Mouse (Mus musculus): Measurements from ENCODE around the gene Adamtsl2. TPM values are rescaled to one million over a fixed set of nuclear protein-coding genes. Genes with fewer than 3 reads are reported as not detected.

The Adamtsl2 gene
- total RNA-seq, 2 experiments from 2014 or later = 16.2 to 21.4 TPM

DNA sequence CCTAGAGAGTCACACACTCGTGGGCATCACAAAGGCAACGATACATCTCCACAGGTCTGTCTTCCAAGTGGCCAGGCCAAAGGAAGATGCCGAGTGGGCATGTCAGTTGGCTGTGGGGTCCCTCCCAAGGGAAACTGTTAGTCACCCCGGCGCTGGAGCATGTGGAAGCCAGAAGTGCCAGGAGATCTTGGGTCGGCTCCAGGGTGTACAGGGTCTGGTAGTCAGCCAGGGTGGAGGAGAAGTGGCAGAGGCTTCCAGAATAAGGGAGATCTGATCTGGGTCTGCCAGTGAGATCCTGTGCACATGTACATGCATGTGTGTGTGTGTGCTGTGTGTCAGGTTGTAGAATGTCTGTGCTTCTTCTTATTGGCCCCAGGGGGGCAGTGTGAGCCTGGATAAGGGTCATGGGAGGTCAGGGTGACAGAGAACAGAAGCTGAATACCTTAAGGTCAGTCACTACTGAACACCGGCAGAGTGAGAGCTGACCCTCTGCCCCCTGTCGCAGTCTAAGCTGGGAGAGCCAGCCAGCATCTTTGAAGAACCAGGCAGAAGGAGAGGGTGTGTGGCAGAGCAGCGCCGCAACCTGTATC, 1.4 kb upstream of the Adamtsl2 start:
- TF ChIP-seq CTCF (IDR thresholded peaks at IDR 0.05) = peak; percentile 29
- H3K4me3 ChIP-seq = no peak overlapping the region
- no peak for DNase-seq (ENCODE audit: extremely low spot score in 1 of 2, low spot score in 2 of 2)
- H3K27ac ChIP-seq = no peak overlapping the region
- intact Hi-C loops (cut with DNase I) = no loop called here

DNA sequence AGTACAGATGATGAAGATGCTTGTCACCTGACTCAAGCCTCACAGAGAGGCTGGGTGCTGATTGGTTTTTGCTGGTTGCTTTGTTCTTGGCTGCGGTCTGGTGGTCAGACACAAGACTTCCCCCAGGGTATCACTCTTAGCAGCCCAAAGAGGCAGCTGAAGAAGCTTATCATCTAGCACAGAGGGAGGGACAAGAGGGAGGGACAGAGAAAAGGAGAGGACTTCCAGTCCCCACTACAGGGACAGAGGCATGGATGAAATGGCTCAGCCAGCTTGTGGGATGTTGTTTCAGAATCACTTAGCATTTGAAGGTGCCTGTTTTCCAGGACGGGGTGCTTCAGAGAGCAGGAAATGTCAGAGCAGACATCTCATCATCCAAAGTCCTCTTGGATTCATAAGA, 867 bp upstream of the Adamtsl2 start:
- no peak for DNase-seq (ENCODE audit: extremely low spot score in 1 of 2, low spot score in 2 of 2)
- Histone ChIP-seq H3K4me3 (no peak overlapping the region), H3K27ac (no peak overlapping the region)
- intact Hi-C loops (cut with DNase I) = no loop called here
- TF ChIP-seq CTCF (IDR thresholded peaks at IDR 0.05) = no peak

DNA sequence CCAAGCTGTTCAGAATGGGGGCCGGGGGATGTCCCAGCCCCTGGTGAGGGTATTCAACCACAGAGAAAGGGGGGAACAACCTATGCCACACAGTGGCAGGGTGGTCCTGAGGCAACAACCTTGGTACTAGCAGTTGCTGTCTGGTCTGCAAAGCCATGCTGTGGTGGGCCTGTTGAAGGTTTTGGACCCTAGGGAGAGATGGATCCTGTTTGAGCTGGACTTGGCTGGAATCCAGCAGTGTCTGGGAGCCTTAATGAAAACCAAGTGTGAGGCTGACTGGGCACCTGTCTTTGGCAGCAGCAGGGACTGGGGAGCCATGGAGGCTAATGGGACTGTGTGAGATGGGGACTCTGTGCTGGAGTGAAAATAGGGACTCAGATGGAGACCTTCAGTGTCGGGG, 470 bp downstream of the Adamtsl2 start:
- TF ChIP-seq CTCF (IDR thresholded peaks at IDR 0.05) = no peak
- H3K4me3 ChIP-seq = peak overlapping the region; percentile 24; the same call in 1 of the 2 replicates
- intact Hi-C loops (cut with DNase I) = no loop called here
- peak overlapping the region; percentile 40; the same call in 1 of the 2 replicates for H3K27ac ChIP-seq
- DNase-seq (ENCODE audit: extremely low spot score in 1 of 2, low spot score in 2 of 2) = no peak

DNA sequence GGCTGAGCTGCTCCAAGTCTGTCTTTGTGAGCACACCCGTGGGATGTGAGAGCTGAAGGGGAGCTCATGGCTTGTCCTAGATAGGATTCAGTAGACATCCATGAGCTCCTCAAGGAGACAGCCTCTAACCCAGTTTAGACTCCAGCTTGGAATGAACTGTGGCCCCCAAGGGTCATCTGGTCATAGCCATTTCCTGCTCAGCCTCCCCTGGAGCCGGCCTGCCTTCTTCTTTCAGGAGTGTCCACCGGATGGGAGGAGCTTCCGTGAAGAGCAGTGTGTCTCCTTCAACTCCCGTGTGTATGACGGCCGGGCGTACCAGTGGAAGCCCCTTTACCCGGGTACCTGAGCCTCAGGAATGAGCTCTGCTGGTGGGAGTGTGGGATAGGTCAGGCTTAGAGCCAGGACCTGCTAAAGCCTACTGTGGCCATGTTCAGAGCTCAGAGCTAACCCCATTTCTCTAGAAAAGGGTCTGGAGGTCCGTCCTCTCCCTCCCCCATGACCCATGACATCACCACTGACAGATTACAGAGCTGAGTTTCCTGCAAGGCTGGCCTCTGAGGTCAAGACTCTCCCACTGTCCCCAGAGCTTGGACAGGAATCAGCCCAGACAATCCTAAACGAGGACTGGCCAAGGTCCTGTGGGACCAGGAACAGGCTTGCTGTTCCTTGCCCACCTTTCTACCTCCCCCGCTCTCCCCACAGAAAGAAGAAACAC, 4.7 kb downstream of the Adamtsl2 start:
- no peak overlapping the region for H3K4me3 ChIP-seq
- no peak for TF ChIP-seq CTCF (IDR thresholded peaks at IDR 0.05)
- DNase-seq (ENCODE audit: extremely low spot score in 1 of 2, low spot score in 2 of 2) = no peak
- H3K27ac ChIP-seq = no peak overlapping the region
- intact Hi-C loops (cut with DNase I) = no loop called here

DNA sequence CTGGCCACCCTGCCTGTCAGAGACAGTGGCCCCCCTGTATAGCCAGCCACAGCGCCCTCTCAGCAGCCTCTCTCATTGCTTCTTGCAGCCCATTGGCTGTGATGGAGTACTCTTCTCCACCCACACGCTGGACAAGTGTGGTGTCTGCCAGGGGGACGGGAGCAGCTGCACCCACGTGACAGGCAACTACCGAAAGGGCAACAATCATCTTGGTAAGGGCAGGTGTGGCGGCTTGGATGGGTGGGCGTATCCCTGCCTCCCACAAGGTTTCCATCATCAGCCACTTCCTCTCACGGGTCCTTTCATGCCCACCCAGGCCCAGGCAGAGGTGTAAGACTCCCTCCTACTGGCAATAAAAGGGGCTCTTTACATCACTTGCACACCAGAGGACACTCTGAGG, 5.8 kb downstream of the Adamtsl2 start:
- no peak for DNase-seq (ENCODE audit: extremely low spot score in 1 of 2, low spot score in 2 of 2)
- H3K27ac ChIP-seq = no peak overlapping the region
- TF ChIP-seq CTCF (IDR thresholded peaks at IDR 0.05) = no peak
- H3K4me3 ChIP-seq = no peak overlapping the region
- intact Hi-C loops (cut with DNase I) = no loop called here

DNA sequence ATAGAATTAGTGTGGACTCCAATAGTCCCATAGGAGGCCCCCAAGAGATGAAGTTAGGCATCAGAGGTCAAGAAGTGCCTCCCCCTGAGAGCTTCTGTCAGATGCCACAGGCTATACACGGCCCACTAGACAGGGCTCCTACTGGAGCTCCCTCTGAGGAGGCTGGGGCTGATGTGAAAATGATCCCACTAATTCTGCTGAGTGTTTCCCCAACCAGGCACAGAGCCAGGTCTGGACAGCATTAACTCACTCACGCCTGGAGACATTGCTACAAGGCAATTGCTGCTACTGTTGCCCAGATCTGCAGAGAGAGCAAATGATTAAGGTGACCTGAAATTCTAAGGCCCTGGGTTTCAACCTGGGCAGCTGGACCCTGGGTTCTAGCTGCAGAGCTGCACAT, 6.6 kb downstream of the Adamtsl2 start:
- no peak overlapping the region for H3K27ac ChIP-seq
- no peak for DNase-seq (ENCODE audit: extremely low spot score in 1 of 2, low spot score in 2 of 2)
- intact Hi-C loops (cut with DNase I) = no loop called here
- H3K4me3 ChIP-seq = no peak overlapping the region
- no peak for TF ChIP-seq CTCF (IDR thresholded peaks at IDR 0.05)

DNA sequence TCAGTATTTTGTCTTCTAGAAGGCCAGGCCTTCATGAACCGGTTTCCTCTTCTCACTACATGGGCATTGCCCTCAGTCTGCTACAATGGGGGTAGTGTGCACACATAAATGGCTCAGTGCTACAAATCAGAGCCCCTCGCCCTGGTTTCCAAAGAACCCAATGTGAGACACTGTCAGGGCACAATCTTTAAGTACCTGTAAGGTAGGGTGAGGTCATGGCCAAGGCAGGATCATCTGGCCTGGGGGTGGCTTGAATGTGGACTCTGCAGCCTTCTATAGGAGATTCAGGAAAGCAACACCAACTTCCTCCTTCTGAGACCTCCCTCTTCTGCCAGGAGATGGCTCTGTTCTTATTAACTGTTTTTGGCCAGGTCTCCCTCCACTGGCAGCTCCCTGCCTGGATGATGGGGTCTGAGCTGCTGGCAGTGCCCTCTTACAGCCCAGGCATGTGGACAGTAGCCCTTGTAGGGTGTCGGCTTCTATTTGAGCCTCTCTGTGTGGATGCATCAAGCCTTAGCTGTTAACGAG, 7.4 kb downstream of the Adamtsl2 start:
- Histone ChIP-seq H3K4me3 (no peak overlapping the region), H3K27ac (no peak overlapping the region)
- TF ChIP-seq CTCF (IDR thresholded peaks at IDR 0.05) = no peak; the same call in 1 of the 2 replicates
- intact Hi-C loops (cut with DNase I) = no loop called here
- DNase-seq (ENCODE audit: extremely low spot score in 1 of 2, low spot score in 2 of 2) = no peak

DNA sequence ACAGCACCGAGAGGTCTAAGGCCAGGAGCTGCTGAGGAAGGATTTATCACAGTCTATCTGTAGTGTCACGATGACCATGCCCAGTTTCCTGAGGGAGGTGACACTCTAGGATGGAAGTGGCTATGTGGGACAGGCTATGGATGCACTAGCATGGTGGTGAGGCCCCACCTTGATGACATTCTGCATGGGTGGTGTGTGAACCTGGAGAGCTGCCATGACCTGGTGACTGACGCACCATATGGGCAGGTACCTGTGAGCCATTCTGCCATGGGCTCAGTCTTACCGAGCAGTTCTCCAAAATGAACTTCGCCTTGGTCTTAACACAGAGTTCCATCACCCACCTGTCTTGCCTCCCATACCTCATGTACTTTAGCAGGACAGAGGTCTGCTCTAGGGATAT, 8.4 kb downstream of the Adamtsl2 start:
- H3K27ac ChIP-seq = no peak overlapping the region
- TF ChIP-seq CTCF (IDR thresholded peaks at IDR 0.05) = no peak
- H3K4me3 ChIP-seq = no peak overlapping the region
- no peak for DNase-seq (ENCODE audit: extremely low spot score in 1 of 2, low spot score in 2 of 2)
- intact Hi-C loops (cut with DNase I) = no loop called here

DNA sequence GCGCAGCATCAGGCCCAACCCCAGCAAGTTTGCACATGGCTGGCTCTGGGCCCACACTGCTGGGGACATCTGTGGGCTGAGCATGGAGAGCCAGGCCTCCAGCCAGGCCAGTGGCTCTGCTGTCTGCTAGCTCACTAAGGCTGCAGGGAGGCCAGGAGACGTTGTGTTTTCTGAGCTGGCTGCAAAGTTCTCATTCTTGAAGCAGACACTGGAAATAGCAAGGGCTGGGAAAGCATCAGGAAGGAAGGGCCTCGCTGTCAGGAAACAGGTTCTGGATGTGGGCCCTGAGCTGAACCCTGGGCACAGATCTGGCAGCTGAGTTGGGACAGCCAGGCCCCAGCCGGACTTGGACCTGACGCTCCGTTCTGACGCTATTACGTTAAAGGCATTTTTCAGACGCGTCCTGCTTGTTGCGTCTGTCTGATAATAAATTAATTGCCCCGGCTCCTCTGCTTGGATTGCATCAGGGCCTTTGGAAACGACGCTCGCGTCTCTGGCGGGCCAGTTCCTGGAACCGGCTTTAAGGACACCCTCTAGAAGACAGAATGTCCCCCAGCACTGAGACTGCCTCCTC, 9.0 kb downstream of the Adamtsl2 start:
- Histone ChIP-seq H3K27ac (0 out of 2 replicates have a peak overlapping the region, but pooled peaks have one; percentile 15), H3K4me3 (no peak overlapping the region)
- TF ChIP-seq CTCF (IDR thresholded peaks at IDR 0.05) = no peak
- intact Hi-C loops (cut with DNase I) = no loop called here
- no peak for DNase-seq (ENCODE audit: extremely low spot score in 1 of 2, low spot score in 2 of 2)

DNA sequence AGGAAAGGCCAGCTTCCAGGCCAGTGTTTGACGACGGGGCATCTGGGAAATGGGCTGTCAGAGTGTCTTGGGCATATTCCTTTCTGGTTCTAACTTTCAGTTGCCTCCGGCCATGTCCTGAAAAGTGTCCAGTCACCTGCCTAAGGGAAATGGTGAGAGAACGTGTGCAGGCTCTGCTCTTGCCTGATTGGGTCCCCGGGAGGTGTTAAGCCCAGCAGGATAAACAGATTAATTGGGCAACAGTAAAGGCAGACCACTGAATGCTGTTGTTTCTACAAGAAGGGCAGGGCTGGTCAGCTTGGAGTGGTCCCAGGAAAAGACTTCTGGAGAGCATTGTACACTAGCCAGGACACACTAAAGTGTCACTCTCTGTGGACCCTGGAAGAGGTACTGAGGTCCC, 9.5 kb downstream of the Adamtsl2 start:
- TF ChIP-seq CTCF (IDR thresholded peaks at IDR 0.05) = no peak
- intact Hi-C loops (cut with DNase I) = no loop called here
- Histone ChIP-seq H3K4me3 (no peak overlapping the region), H3K27ac (no peak overlapping the region)
- DNase-seq (ENCODE audit: extremely low spot score in 1 of 2, low spot score in 2 of 2) = no peak

DNA sequence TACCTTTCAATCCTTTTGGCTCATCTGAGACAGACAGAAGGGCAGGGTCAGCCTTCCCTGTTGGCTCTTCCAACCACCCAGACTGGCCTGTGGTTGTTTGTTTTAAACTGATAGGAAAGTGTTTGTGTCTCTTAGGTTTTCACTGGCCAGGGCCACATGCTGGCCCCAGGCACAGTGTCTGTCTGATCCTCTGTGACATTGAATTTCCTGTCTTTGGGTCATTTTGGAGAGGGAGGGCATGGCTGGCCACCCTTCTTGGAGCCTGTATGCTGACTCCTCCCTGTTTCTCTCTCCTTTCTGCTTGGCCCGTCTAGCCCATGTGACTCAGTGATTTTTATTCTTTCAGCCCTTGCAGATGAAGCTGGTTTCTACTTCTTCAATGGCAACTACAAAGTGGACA, 10.1 kb downstream of the Adamtsl2 start:
- DNase-seq (ENCODE audit: extremely low spot score in 1 of 2, low spot score in 2 of 2) = no peak
- TF ChIP-seq CTCF (IDR thresholded peaks at IDR 0.05) = no peak
- no peak overlapping the region for H3K27ac ChIP-seq
- intact Hi-C loops (cut with DNase I) = no loop called here
- H3K4me3 ChIP-seq = no peak overlapping the region

DNA sequence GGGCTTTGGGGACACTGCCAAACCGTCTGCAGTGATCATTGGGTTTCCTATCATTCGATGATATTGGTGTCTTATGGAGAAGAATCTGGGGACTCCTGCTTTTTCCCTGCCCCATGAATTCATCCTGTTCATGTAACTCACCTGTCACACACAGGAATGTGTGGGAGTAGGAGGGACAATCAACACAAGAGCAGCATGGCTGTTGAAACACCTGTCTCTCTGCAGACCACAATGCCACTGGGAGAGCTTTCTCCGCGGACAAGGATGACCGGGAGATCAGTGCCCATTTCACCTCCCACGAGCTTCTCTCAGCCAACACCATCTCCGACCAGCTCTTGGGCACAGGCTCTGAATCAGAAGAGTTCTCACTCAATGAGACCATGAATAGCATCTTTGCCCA, 16.0 kb downstream of the Adamtsl2 start:
- DNase-seq (ENCODE audit: extremely low spot score in 1 of 2, low spot score in 2 of 2) = no peak
- Histone ChIP-seq H3K27ac (peak overlapping the region; percentile 93), H3K4me3 (no peak overlapping the region)
- TF ChIP-seq CTCF (IDR thresholded peaks at IDR 0.05) = no peak
- intact Hi-C loops (cut with DNase I) = loop anchor here (5.0 kb wide), 1 partner anchor 72 kb away; the partner anchor contains the start of gene Dbh
